Mouse (Mus musculus) spleen, postnatal 10 days (tissue): ENCODE measurements around the gene Tfeb.

Experiments
- DNase-seq, 2 experiments: peaks; one replicate each; pipeline ENCODE4 v3.0.0; 2021 to 2022; ENCODE audit warnings: low spot score in 2 of 2

Tfeb gene

DNA sequence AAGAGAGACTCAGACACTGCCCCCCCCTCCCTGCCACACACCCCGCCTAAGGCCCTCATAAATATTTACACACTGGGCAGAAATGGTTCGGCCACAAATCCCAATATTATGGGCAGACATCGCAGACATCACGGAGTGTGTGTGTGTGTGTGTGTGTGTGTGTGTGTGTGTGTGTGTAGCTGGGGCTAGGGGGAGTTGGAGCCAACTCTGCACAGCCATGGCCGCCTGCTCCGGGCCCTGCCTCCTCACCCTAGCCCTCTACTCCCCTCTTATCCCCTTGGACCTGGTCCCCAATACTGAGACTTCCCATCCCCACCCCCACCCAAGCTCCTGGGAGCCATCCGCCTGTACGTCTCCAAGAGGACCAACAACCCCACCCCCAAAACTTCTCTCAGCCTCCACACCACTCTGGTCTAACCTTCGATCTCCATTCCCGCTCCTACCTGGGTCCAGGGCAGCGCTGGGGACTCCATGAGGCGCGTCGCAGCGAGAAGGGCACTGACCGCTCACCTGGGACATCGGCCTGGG lies 95.7 kb downstream of the Tfeb start:
- no peak for DNase-seq

- no peak for DNase-seq
Measured at GRCm38 (mm10) chr17:47833029-47833627, 96.3 kb downstream of the Tfeb start.

DNA sequence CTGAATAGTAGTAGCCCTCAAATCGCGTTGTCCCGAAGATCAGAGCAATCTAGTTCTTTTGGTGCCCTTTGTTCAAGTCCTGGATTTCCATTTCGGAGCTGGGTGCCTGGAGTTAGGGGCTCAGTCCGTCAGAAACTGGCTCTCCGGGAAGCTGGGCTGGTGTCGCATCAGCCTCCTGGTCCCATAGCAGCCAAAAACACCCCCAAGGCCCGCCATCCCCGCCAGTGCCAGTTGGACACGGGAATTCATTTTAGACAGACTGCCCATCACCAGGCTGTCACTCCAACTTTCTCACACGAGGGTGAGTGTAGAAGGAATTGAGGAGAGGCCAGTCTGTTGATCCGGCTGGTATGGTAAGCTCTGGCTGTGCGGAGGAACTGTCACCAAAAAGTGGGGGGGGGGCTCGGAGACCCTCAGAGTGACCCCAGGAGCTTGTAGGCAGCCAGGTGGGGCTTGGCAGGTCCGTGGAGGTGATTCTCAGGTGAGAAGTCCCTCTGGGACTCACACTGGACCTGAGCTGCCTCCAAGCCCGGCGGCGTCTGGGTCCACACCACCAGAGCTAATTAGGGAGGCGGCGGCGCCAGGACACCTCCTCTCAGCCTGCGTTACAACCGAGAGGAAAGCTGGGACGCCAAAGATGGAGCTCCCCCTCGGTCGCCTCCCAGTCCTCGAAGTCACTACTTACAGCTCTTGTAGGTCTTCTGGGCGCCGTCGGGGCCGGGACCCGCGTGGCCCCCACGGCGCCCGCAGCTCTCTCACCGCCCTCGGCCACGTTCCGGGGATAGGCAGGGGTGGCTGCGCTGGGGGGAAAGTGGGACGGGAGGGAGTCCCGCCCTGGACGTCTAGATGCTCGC lies 97.0 kb downstream of the Tfeb start:
- DNase-seq: no peak

DNA sequence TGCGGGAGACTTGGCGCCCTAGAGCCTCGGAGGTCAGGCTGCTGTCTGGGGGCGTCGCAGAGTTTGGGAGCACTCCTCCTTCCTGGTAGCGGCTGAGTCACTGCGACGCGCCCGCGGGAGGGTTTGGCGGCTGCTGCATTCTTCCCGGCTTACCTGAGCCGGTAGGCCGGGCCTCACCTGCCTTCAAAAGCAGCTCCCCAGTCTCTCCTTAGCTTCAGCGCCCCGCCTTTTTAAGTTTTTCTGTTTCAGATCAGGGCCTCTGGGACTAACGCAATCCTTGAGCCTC lies 97.6 kb downstream of the Tfeb start, which contains the start of gene Mdfi:
Mdfi (minus strand) TSS at position 210 of the 286 bp plus-strand sequence.
- no peak for DNase-seq

DNA sequence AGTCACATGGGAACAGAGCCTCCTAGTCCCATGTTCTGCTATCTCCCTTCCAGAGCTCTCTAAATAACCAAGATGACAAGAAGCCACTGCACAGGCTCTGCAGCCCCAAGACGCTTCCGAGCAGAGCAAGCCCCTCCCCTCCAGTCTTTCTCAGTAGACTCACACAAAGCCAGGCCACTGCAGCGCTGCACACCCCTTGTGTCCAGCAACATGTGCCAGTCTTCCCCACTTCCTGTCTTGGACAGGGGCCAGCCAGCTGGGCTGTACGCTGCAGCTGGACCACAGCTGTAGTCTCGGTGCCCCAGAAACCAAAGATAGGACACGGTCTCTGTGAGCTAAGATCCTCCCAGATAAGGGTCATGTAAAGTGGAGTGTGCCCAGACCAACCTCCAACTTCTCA lies 101.0 kb downstream of the Tfeb start:
- no peak for DNase-seq

- DNase-seq: no peak
Measured at GRCm38 (mm10) chr17:47841521-47841920, 104.7 kb downstream of the Tfeb start.
